Mouse (Mus musculus): ENCODE results near the gene Tln2.

Gene Tln2

DNA sequence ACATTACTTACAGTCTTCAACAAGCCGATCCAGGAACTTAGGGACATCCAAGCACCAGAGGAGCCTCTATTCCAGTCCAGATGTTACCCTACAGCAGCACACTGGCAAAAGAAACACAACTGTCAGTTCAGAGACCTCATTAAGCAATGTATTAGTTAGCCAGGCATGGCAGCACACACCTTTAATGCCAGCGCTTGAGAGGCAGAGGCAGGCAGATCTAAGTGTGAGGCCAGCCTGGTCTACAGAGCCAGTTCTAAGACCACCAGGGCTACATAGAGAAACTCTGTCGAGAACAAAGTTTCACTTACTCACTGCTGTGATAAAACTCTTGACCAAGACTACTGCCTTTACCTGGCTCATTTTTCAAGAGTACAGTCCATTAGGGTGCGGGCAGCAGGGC lies at the start of gene Tln2:
TSS of gene Tln2 (minus strand) at position 101 of the 400 bp plus-strand sequence.
- no peak for DNase-seq (ENCODE audit: low spot score)

- no peak for DNase-seq (ENCODE audit: low spot score)
These were observed 49.7 kb upstream of the Tln2 start for GRCm38 (mm10) chr9:67609226-67609625.

DNA sequence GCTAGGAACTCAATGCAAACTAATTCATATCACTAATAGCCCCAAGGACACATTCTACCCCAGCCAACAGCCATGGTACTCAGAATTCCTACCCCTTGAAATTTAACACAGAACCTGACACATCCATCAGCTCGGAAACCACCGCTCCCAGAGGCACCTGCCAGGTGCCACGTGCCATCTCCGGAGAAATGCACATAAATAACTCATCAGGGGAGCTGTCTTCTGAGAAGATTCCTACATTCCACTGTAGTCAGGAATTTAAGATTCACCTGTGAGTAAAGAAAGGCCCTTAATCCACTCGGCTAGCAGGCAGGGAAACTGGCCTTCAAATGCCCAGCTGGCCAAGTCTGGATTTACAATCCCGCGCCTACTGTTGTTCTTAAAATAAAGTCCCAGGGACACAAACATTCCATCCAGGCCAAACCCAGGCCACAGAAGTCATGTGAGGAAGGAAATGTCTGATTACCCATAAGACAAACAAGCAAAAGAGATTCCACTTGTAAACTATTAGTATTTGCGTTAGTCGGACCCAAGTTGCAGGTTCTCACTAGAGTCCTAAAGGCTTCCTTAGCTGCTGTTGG lies 48.4 kb upstream of the Tln2 start:
- no peak for DNase-seq (ENCODE audit: low spot score)

GRCm38 (mm10) chr9:67607268-67607667 lies 47.8 kb upstream of the Tln2 start:
- no peak for DNase-seq (ENCODE audit: low spot score)

GRCm38 (mm10) chr9:67605867-67606435 lies 46.4 kb upstream of the Tln2 start:
- DNase-seq (ENCODE audit: low spot score), result no peak

GRCm38 (mm10) chr9:67604940-67605339 lies 45.4 kb upstream of the Tln2 start:
- no peak for DNase-seq (ENCODE audit: low spot score)

DNA sequence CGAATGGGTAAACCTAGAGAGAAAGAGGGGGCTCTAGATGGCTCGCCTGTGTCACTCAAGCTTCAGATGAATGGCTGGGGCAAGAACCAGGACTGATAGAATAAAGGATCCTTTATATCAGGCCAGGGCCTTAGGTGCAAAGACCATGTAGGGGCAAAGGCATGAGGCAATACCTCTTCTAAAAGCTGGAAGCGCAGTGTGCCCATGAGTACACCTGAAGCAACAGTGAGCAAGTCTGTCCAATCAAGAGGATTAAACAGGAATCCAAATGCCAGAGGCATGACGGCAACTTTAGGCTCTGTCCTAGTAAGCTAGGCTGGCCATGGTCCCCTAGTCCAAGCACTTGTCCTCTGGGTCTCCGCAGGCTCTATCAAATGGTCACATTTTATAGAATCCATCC lies 42.8 kb upstream of the Tln2 start:
- no peak for DNase-seq (ENCODE audit: low spot score)

DNA sequence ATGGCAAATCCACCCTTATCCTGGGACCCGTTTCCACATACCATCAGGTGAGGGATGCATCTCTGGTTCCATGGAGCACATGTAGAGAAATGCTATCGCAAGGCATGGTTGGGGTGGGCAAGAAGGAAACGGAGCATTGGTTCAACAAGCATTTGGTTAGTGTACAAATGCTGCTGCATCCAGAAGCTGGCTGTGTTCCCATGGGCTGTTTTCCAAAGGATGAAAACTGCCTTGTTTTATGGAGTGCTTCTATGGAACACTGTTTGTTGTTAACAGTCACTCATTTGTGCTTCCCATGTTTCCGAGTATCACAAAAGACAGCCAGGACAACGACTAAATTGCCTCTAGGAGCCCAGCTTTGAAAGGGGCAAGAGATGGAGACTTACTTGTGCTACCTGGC lies 35.7 kb upstream of the Tln2 start:
- DNase-seq (ENCODE audit: low spot score), result no peak

DNA sequence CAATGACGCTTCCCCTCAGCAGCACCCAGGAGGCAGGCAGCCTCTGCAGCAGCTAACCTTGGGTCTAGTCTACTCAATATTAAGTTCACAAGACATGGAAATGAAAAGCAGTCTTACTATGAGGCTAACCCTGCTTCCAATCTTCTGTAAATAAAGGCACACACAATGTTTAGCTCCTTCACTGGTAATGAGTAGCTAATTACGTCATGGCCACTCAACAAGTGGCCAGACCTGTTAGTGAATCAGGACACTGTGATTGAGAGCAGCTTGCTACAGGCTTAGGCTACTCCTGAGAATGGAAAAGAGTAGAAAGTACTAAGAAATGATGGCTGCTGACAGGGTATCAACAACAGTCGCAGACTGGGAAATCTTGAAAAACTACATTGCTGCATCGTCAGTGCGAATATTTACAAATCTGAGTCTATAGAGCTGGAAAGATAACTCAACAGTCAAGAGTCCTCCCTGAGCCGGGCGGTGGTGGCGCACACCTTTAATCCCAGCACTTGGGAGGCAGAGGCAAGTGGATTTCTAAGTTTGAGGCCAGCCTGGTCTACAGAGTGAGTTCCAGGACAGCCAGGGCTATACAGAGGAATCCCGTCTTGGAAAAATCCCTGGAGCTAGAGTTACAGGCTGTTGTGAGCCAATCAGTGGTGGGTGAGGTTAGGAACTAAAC lies 34.1 kb upstream of the Tln2 start:
- DNase-seq (ENCODE audit: low spot score), result no peak

- DNase-seq (ENCODE audit: low spot score), result no peak
These were observed 33.2 kb upstream of the Tln2 start for GRCm38 (mm10) chr9:67592726-67593125.

DNA sequence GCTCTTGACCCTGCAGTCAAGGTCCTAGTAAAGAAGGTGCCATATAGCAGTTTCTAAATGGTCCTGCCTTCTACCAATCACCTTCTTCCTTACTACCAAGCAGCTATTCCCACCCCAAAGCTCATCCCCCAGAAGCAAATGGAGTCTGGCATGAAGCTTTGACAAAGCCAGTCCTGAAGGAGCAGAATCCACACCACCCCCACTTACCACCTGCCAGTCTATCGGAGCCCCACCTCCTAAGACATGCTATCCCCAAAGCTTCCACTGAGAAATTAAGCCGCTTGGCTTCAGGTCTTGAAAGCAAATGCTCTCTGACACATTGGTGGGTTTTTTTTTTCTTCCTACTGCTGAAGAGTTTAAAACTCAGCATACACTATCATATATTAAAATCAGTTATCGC lies 27.6 kb upstream of the Tln2 start:
- DNase-seq (ENCODE audit: low spot score), result no peak

GRCm38 (mm10) chr9:67586489-67586888 lies 27.0 kb upstream of the Tln2 start:
- DNase-seq (ENCODE audit: low spot score), result no peak

DNA sequence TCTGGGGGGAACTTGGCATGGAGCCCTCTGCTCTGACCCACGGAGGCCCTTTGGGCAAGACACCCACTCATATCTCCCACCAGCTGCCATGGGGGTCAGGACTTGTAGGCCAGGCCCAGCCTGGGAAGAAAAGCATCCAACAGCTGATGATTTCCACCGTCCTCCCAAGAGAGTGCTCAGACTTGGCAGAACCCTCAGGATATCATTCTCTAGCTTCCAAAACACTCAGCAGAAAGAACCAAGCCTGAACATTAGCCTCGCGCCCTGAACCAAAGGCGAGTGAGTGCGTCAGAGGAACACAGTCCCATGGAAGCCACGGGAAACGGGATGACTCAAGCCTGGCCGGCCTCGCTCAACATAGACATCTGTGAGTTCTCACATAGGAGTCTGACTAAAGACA lies 25.4 kb upstream of the Tln2 start:
- DNase-seq (ENCODE audit: low spot score), result no peak

- DNase-seq (ENCODE audit: low spot score), result no peak
These were observed 22.2 kb upstream of the Tln2 start for GRCm38 (mm10) chr9:67581581-67582280.

DNA sequence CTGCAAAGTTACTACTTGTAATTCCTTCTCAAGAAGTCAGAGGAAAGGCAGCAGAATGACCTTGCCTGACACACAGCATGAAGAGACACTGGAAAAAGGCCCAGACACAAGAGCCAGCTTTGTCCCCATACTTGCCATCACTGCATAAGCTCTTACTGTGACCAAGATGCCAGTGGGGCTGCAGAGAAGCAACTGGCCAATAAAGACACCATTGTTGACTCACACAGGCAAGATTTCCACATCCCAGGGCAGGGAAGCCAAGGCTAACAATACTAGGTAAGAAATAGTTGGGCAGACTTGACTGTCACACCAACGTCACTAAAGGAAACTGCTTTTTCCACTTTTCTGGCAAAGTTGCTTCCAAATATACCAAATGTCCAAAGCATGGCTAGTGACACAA lies 20.0 kb upstream of the Tln2 start:
- no peak for DNase-seq (ENCODE audit: low spot score)

DNA sequence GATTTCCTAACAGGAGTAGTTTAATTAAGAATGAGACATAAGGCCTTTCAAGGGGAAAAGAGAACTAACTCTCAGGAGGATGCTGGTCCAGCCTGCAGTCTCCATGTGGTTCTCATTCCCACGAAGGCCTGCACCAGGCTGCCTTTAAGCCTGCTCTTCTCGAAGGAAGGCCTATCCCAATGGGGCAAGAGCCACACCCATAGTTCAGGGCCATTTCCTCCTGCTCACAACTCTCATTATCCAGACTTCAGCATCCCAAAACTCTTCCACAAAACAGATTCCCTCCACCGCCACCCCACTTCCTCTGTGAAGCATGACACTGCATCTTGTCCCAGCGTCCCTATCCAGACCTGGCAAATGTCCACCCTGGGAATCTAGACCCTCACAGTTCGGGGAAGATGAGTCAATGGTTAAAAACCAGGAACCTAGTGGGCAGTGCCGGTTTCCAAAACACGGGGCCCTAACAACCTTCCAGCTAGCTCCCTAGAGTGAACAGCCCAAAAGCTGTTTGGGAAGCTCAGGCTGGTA lies 15.3 kb upstream of the Tln2 start:
- no peak for DNase-seq (ENCODE audit: low spot score)

- DNase-seq (ENCODE audit: low spot score), result no peak
These were observed 14.1 kb upstream of the Tln2 start for GRCm38 (mm10) chr9:67573683-67573979.

GRCm38 (mm10) chr9:67572790-67573682 lies 13.5 kb upstream of the Tln2 start:
- DNase-seq (ENCODE audit: low spot score), result no peak

DNA sequence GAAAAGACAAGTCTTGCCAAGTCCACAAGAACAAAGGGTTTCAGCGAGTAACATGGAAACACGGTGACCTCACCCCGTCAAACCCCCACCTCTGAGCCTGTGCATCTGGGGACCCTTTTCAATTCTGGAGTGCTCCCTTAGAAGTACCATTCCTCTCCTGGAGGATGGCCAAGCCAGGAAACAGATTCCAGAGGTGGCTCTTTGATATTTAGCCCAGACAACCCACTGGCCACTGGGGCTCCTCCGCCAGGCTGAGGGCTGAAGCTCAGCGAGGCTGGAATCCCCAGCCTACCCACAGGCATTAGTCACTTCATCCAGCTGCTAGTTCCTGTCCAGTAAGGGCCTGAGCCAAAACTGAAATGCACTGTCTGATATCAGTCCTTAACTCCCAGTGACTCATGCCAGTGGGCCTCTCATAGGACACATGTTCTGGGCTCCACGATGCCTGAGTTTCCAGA lies 6.3 kb upstream of the Tln2 start:
- DNase-seq (ENCODE audit: low spot score), result no peak

GRCm38 (mm10) chr9:67549811-67550501 lies 9.5 kb downstream of the Tln2 start:
- no peak for DNase-seq (ENCODE audit: low spot score)

GRCm38 (mm10) chr9:67549332-67549731 lies 10.2 kb downstream of the Tln2 start:
- DNase-seq (ENCODE audit: low spot score), result no peak
